Mouse (Mus musculus) gastrocnemius, postnatal 25 days (tissue): Measurements from ENCODE around the gene Defb25. TPM values are rescaled to one million over a fixed set of nuclear protein-coding genes. Genes with fewer than 3 reads are reported as not detected.

Source experiments
- total RNA-seq, 2 experiments: library from RNA; stranded (reverse); gene quantifications; 1 replicate in 1 of 2; 2 replicates in 1 of 2; pipeline ENCODE4 v1.2.3; 2021

The Defb25 gene
- total RNA-seq, 2 experiments from 2014 or later = not detected

Other genes starting within 250 kb of the Defb25 start
- gene Nrsn2, start 246.4 kb downstream of the Defb25 start, total RNA-seq = not detected
- gene Sox12, start 225.0 kb downstream of the Defb25 start, total RNA-seq = 1 to 10 TPM; 1.1 to 1.7 TPM
- gene Zcchc3, start 208.0 kb downstream of the Defb25 start, total RNA-seq = 1 to 10 TPM; 1.6 TPM
- gene 6820408C15Rik, start 207.5 kb downstream of the Defb25 start, total RNA-seq = not detected
- not detected for gene Defb23, start 158.4 kb downstream of the Defb25 start, total RNA-seq
- not detected for gene Defb20, start 146.0 kb downstream of the Defb25 start, total RNA-seq
- gene Defb22, start 132.9 kb downstream of the Defb25 start, total RNA-seq = not detected
- gene Defb26, start 111.4 kb downstream of the Defb25 start, total RNA-seq = not detected
- not detected for gene Defb28, start 104.8 kb downstream of the Defb25 start, total RNA-seq
- gene Defb29, start 83.0 kb downstream of the Defb25 start, total RNA-seq = not detected
- gene Gm17416, start 53.7 kb downstream of the Defb25 start, total RNA-seq = not detected
- gene Defb21, start 50.3 kb downstream of the Defb25 start, total RNA-seq = not detected
- not detected for gene Defb19, start 42.7 kb downstream of the Defb25 start, total RNA-seq
- gene Defb45, start 23.7 kb downstream of the Defb25 start, total RNA-seq = not detected
- not detected for gene Defb36, start 18.7 kb downstream of the Defb25 start, total RNA-seq
- gene Rem1, start 3.9 kb upstream of the Defb25 start, total RNA-seq = 1 to 10 TPM; 2.9 to 3.8 TPM
- gene H13, start 46.4 kb upstream of the Defb25 start, total RNA-seq = 10 to 100 TPM; 29.5 to 38.6 TPM
- 10 to 100 TPM; 11.3 to 11.5 TPM for gene Mcts2, start 64.0 kb upstream of the Defb25 start, total RNA-seq
- gene Id1, start 113.2 kb upstream of the Defb25 start, total RNA-seq = 10 to 100 TPM in 1 of 2 experiments, 1 to 10 TPM in 1; 9.7 to 14.0 TPM
- 1 to 10 TPM; 2.2 to 2.7 TPM for gene Cox4i2, start 131.1 kb upstream of the Defb25 start, total RNA-seq
- 10 to 100 TPM; 13.8 to 16.4 TPM for gene Bcl2l1, start 208.7 kb upstream of the Defb25 start, total RNA-seq
- gene Tpx2, start 224.9 kb upstream of the Defb25 start, total RNA-seq = 1 to 10 TPM in 1 of 2 experiments, under 1 TPM in 1; 0.92 to 1.5 TPM